Mouse (Mus musculus) megakaryocyte, embryonic 14.5 days (primary cell): ENCODE measurements around the gene Gabra1. TPM values are rescaled to one million over a fixed set of nuclear protein-coding genes. Genes with fewer than 3 reads are reported as not detected.

Experiments
- H3K27me3 ChIP-seq: replicated peaks from 2 replicates; pipeline ENCODE3; 2012; ENCODE audit warnings: inconsistent platforms
- H3K36me3 ChIP-seq: replicated peaks from 2 replicates; pipeline ENCODE3; 2012; ENCODE audit warnings: low read length, inconsistent platforms, mixed read lengths
- H3K4me1 ChIP-seq: 2 replicates; pipeline ENCODE4 v1.6.1; 2012; ENCODE audit warnings: inconsistent platforms
- H3K4me3 ChIP-seq: replicated peaks from 2 replicates; pipeline ENCODE3; 2012; ENCODE audit warnings: moderate library complexity, mild to moderate bottlenecking, inconsistent platforms
- H3K9me3 ChIP-seq: 2 replicates; pipeline ENCODE4 v1.6.1; 2012; ENCODE audit warnings: inconsistent platforms
- FLI1 ChIP-seq: IDR thresholded peaks from 2 replicates; pipeline ENCODE4 v1.6.1; 2012; ENCODE audit warnings: low read length, inconsistent platforms, mixed read lengths
- GATA1 ChIP-seq: IDR thresholded peaks from 3 replicates; pipeline ENCODE4 v1.6.1; 2012; ENCODE audit warnings: mixed read lengths, low read length, inconsistent platforms, borderline replicate concordance
- polyA plus RNA-seq: library from polyadenylated mRNA; stranded (reverse); fragments of >175 nt; gene quantifications from 2 replicates; pipeline ENCODE4 v1.2.3, GENCODE M21; 2012; ENCODE audit warnings: low replicate concordance; ENCODE audit not compliant: insufficient read depth

The Gabra1 gene
- polyA plus RNA-seq: not detected in 2 replicates

- no peaks in the 10 kb centered on the region for H3K36me3 ChIP-seq
- peaks cover 8% of the 10 kb centered on the region; the same call in 1 of the 2 replicates for H3K4me1 ChIP-seq
- peaks cover 21% of the 10 kb centered on the region for H3K27me3 ChIP-seq
- H3K4me3 ChIP-seq: peak within 1 kb of the TSS; percentile 38
- no peaks in the 10 kb centered on the region for H3K9me3 ChIP-seq
- TF ChIP-seq FLI1 (no peak), GATA1 (no peak)
Measured at GRCm38 (mm10) chr11:42182825-42183152, at the start of gene Gabra1. Gabra1 (minus strand) TSS chr11:42182930.

- Histone ChIP-seq H3K36me3 (no peaks in the 10 kb centered on the region), H3K9me3 (no peaks in the 10 kb centered on the region), H3K4me3 (peak overlapping the region; percentile 15), H3K27me3 (peaks cover 21% of the 10 kb centered on the region), H3K4me1 (peaks cover 8% of the 10 kb centered on the region; the same call in 1 of the 2 replicates)
- TF ChIP-seq FLI1: no peak
- TF ChIP-seq GATA1: no peak
Measured at GRCm38 (mm10) chr11:42181973-42182824, 531 bp downstream of the Gabra1 start.

- Histone ChIP-seq H3K4me1 (peaks cover 8% of the 10 kb centered on the region; the same call in 1 of the 2 replicates), H3K27me3 (peaks cover 21% of the 10 kb centered on the region), H3K9me3 (no peaks in the 10 kb centered on the region), H3K36me3 (no peaks in the 10 kb centered on the region), H3K4me3 (no peak overlapping the region)
- TF ChIP-seq GATA1 (no peak), FLI1 (no peak)
Measured at GRCm38 (mm10) chr11:42181426-42181825, 1.3 kb downstream of the Gabra1 start.

- peaks cover 21% of the 10 kb centered on the region for H3K27me3 ChIP-seq
- H3K36me3 ChIP-seq: no peaks in the 10 kb centered on the region
- H3K4me1 ChIP-seq: peaks cover 8% of the 10 kb centered on the region; the same call in 1 of the 2 replicates
- H3K9me3 ChIP-seq: no peaks in the 10 kb centered on the region
- no peak overlapping the region for H3K4me3 ChIP-seq
- TF ChIP-seq FLI1 (no peak), GATA1 (no peak)
Measured at GRCm38 (mm10) chr11:42179535-42179934, 3.2 kb downstream of the Gabra1 start.

- Histone ChIP-seq H3K4me3 (no peak overlapping the region), H3K4me1 (peaks cover 8% of the 10 kb centered on the region; the same call in 1 of the 2 replicates), H3K27me3 (peaks cover 18% of the 10 kb centered on the region), H3K36me3 (no peaks in the 10 kb centered on the region), H3K9me3 (no peaks in the 10 kb centered on the region)
- TF ChIP-seq FLI1 (no peak), GATA1 (no peak)
Measured at GRCm38 (mm10) chr11:42178296-42178695, 4.4 kb downstream of the Gabra1 start.

- no peaks in the 10 kb centered on the region for H3K4me1 ChIP-seq
- H3K36me3 ChIP-seq: no peaks in the 10 kb centered on the region
- H3K27me3 ChIP-seq: no peaks in the 10 kb centered on the region
- no peaks in the 10 kb centered on the region for H3K9me3 ChIP-seq
- H3K4me3 ChIP-seq: no peak overlapping the region
- no peak for TF ChIP-seq FLI1
- no peak for TF ChIP-seq GATA1
Measured at GRCm38 (mm10) chr11:42151396-42151795, 31.3 kb downstream of the Gabra1 start.

GRCm38 (mm10) chr11:42116931-42117330, 65.8 kb downstream of the Gabra1 start:
- Histone ChIP-seq H3K27me3 (no peaks in the 10 kb centered on the region), H3K9me3 (no peaks in the 10 kb centered on the region), H3K4me1 (no peaks in the 10 kb centered on the region), H3K36me3 (no peaks in the 10 kb centered on the region), H3K4me3 (no peak overlapping the region)
- TF ChIP-seq FLI1 (no peak), GATA1 (no peak)

GRCm38 (mm10) chr11:42110051-42110450, 72.7 kb downstream of the Gabra1 start:
- Histone ChIP-seq H3K36me3 (no peaks in the 10 kb centered on the region), H3K9me3 (no peaks in the 10 kb centered on the region), H3K4me1 (no peaks in the 10 kb centered on the region), H3K4me3 (no peak overlapping the region), H3K27me3 (no peaks in the 10 kb centered on the region)
- TF ChIP-seq FLI1: no peak
- TF ChIP-seq GATA1: no peak

GRCm38 (mm10) chr11:42109627-42110026, 73.1 kb downstream of the Gabra1 start:
- Histone ChIP-seq H3K4me3 (no peak overlapping the region), H3K4me1 (no peaks in the 10 kb centered on the region), H3K27me3 (no peaks in the 10 kb centered on the region), H3K9me3 (no peaks in the 10 kb centered on the region), H3K36me3 (no peaks in the 10 kb centered on the region)
- TF ChIP-seq FLI1: no peak

GRCm38 (mm10) chr11:42095556-42095955, 87.2 kb downstream of the Gabra1 start:
- H3K4me3 ChIP-seq: no peak overlapping the region
- no peaks in the 10 kb centered on the region for H3K27me3 ChIP-seq
- TF ChIP-seq GATA1 (no peak), FLI1 (no peak)

More at GRCm38 (mm10) chr11:42095556-42095955, 87.2 kb downstream of the Gabra1 start:
- no peaks in the 10 kb centered on the region for H3K9me3 ChIP-seq
- H3K36me3 ChIP-seq: no peaks in the 10 kb centered on the region
- H3K4me1 ChIP-seq: no peaks in the 10 kb centered on the region

Other genes with a start within 250 kb of the Gabra1 start
- gene Gabrg2, start 182.1 kb downstream of the Gabra1 start, polyA plus RNA-seq: not detected in 2 replicates
- not detected in 2 replicates for gene Gabra6, start 138.1 kb upstream of the Gabra1 start, polyA plus RNA-seq
- not detected in 2 replicates for gene Gabrb2, start 236.8 kb upstream of the Gabra1 start, polyA plus RNA-seq